Mouse (Mus musculus) frontal cortex, adult 2 months (tissue): Measurements from ENCODE around the gene Spag4. TPM values are rescaled to one million over a fixed set of nuclear protein-coding genes. Genes with fewer than 3 reads are reported as not detected.

Source experiments
- DNase-seq, 2 experiments: peaks; one replicate each; pipeline ENCODE4 v3.0.0; 2022; ENCODE audit warnings: low spot score in 1 of 2; ENCODE audit errors: extremely low spot score in 1 of 2
- polyA plus RNA-seq: library from polyadenylated mRNA; depleted of rRNA; stranded (reverse); fragments of >200 nt; gene quantifications from 2 replicates; pipeline ENCODE4 v1.2.3, GENCODE M21; 2012; rRNA removed

Spag4 gene
- polyA plus RNA-seq, result 4.9 and 5.6 TPM in 2 replicates

DNA sequence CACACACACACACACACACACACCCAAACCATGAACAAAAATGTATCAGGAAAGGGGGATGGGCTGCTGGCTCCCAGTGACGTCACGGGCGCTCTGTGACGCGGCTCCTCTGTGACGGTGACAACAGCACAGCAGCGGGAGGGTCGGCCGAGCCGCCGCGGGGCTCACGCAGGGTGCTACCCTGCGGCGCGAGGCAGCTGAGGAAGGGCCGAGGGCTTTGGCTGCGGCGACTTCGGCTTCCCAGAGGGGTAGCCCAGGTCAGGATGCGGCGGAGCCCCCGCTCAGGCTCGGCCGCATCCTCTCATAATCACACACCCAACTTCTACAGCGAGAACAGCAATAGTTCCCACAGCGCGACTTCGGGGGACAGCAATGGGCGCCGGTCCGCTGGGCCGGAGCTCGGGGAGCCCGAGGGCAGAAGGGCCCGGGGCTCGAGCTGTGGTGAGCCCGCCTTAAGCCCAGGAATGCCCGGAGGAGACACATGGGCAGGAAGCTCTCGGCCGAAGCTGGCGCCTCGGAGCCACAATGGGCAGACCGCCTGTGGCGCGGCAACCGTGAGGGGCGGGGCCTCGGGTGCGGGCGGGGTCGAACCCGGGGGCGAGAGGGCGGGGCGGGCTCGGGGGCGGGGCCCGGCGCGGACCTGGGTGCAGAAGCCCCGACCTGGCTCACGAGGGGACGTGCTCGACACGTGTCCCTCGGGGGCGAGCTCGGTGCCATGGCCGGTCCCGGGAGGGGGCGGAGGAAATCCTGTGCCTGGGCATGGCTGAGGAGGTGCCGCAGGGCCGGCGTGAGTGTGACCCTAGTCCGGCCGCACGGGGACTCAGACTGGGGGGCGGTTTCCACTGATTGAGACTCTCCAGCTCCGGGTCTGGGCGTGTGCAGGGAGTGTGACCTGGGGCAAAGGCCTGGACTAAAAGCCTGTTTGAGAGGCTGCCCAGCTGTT is at the start of gene Spag4:
Gene Spag4, plus strand, starts transcription at position 77 of the 943 bp plus-strand sequence.
- peak in 1 of 2 experiments; percentile 70 for DNase-seq

DNA sequence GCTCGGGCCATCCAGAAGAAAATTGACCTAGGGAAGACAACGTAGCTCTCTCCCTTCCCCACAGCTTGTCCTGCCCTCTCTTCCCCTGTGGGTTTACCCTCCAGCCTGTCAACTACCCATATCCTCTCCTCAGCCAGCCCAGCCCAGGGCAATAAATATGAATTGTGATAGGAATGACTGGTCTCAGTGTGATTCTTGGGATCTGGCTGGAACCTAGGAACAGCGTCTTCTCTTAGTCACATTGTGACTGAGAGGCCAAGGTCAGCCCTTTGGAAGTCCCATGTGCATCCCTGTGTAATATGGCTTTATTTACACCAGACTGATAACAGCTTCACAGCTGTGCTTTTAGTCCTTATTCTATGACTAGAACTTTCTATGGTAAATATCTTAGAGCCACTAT is 46.9 kb upstream of the Spag4 start:
- DNase-seq, result no peak

- DNase-seq, result no peak
Observed at GRCm38 (mm10) chr2:156021219-156021618, 43.8 kb upstream of the Spag4 start.

- DNase-seq, result no peak
Observed at GRCm38 (mm10) chr2:156021765-156022164, 43.2 kb upstream of the Spag4 start.

DNA sequence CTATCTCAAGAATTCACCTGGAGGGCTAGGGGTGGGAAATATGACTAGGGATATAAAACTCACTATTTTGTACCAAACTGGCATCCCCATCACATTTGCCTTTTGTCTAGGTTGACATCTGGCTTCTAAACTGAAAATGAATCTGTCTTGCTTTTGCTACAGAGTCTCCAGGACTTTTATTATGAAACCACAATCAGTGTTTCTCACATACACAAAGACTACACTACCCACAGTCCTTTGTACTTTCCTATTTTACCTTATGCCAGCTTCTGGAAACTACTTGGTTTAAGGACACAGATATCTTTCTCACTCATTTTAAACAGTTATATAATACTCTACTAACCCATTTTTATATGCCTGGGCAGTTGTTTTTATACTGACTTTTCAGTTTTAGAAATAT is 39.5 kb upstream of the Spag4 start:
- no peak for DNase-seq

- DNase-seq, result no peak
Observed at GRCm38 (mm10) chr2:156039390-156039789, 25.6 kb upstream of the Spag4 start.

DNA sequence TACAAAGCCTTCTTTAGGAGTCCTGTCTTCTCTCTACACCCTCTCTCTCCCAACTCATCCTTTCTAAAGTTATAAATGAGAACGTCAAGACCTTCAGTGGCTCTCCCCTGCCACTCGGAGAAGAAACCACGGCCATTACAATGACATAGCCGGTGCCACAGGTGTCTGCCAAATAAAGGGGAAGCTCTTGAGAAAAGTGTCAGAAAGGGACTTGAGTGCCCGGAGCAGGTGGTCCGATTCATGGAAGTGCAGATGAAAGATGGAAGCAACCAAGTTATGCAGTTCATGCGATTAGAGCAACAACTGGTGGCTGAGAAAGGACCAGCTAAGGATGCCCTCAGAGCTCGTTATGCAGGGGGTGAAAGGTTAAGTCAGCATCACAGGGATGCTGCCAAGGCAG is 22.1 kb upstream of the Spag4 start:
- no peak for DNase-seq

- DNase-seq, result no peak
Observed at GRCm38 (mm10) chr2:156047929-156048328, 17.0 kb upstream of the Spag4 start.

GRCm38 (mm10) chr2:156052816-156053215 is 12.2 kb upstream of the Spag4 start, which contains the start of gene Fer1l4:
Fer1l4 (minus strand) TSS chr2:156052947.
- no peak for DNase-seq

- no peak for DNase-seq
Observed at GRCm38 (mm10) chr2:156066126-156066525, 1.2 kb downstream of the Spag4 start.

GRCm38 (mm10) chr2:156067916-156068315 is 2.9 kb downstream of the Spag4 start:
- DNase-seq, result no peak

DNA sequence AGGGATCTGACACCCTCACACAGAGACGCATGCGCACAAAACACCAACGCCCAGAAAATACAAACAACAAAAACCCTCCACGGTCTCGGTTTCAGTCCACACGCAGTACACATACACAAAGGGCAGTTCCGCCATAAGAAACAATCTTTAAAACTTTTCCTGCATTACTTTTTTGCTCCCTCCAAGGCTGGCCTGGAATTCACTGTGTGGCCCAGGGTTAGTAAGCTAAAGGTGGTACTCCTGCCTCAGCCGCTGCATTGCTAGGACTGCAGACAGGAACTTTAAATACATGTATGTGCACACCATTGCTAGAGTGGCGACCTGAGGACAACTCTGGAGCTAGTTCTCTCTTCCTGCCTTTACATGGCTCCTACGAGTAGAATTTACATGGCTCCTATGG is 6.3 kb downstream of the Spag4 start:
- no peak for DNase-seq

- DNase-seq, result no peak
Observed at GRCm38 (mm10) chr2:156073725-156074124, 8.8 kb downstream of the Spag4 start.

- DNase-seq, result no peak
Observed at GRCm38 (mm10) chr2:156077461-156077860, 12.5 kb downstream of the Spag4 start.

DNA sequence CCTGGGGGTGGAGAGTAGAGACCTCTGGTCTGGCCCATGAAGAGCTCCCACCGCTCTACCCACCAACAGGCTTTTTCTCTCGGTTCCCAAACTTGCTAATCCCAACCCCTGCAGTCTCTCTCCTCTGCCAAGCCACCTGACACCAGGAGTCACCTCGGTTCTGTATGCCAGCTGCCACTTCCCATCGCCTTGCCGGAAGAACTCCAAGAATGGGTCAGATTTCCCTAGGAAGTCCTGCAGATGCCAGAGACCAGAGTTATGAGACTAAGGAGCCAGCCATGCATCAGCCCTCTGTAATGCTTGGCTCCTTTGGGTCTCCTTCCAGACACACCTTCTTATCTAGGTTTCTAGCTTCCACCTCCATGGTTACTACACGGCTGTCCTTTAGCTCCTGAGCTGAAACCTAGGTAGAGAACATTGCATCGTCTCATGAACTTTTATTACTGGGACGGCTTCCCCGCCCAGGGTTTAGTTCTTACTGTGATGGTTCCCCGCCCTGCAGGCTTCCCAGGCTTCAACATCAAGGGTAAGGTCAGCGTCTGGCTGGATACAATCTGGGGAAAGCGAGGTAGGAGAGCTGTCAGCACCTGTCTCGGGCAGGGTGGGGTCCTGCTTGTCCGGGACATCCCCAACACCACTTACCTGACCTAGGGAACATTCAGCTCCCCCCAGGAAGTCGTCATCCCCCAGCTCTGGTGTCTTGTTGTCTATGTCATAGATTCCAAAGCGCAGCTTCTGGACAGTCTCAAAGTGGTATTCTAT is 13.6 kb downstream of the Spag4 start:
- no peak for DNase-seq

GRCm38 (mm10) chr2:156079183-156079560 is 14.2 kb downstream of the Spag4 start:
- no peak for DNase-seq

DNA sequence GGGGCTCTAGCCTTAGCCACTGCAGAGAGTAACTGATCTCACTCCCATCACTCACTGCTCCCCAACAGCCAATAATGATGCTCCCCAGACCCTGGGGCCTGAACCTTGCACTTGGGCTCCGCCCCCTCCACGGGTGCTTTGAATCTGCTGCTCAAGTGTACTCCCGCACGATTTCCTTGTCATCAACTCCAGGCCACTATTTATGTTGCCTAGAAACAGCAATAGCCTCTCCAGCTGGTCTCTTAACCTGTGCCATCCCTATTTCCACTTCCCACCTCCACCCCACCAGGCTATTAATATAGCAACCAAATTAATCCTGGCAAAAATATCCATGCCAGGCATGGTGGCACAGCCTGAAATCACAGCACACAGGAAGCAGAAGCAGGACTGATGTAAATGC is 14.7 kb downstream of the Spag4 start:
- no peak for DNase-seq

DNA sequence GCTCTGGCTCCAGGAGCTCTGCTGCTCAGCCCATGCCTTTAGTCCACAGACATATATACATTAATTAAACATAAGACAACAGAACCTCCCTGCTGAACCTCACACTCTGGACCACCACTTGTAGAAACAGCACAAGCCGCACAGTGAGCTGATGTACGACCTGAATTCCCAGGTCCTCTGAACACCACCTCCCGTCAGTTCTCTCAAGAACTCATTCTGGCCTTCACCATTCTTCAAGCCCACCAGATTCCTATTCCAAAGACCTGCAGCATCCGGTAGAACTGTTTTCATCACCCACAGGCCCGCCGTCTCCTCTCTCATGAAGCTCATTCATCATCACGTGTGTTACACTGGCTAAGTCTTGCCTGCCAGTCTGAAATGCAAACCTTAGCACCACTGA is 15.4 kb downstream of the Spag4 start:
- no peak for DNase-seq

DNA sequence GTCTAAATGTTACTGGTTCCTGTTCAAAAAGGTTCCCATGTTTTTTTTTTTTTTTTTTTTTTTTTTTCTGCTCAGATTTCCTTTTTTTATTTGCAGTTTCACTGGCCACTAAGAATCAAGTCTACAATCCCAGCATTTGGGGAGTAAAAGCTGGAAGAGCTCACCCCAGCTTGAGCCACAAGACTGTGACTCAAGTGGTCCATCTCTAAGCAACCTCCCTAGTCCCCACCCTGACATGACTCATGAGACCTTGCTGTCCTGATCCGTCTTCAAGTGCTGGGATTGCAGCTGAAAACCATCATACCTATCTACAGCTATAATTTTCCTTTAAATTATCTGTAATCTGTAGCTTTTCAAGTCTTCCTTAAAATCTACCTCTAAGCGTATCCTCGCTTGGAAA is 19.6 kb downstream of the Spag4 start:
- DNase-seq, result no peak

GRCm38 (mm10) chr2:156087391-156088110 is 22.6 kb downstream of the Spag4 start:
- no peak for DNase-seq

GRCm38 (mm10) chr2:156089799-156090198 is 24.8 kb downstream of the Spag4 start:
- peak in 1 of 2 experiments; percentile 56 for DNase-seq
